Mouse (Mus musculus): ENCODE data around the gene Prss35.

The Prss35 gene

DNA sequence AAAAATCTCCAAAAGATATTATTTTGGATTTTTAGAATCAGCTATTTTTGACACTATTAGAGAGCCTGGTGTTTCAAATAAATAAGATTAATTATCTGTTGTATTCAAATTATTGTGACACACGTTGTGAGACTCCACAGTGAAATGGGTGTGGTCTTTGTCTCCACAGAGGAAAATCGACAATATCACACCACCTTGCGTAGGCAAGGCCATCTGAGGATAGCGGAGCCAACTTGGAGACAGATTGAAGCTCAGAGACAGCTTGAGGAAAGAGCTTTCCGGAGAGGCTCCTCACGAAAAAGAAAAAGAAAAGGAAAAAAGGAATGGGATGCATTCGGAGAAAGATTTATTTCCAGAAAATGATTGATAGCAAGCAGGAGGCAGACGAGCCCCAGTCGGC, 8.7 kb upstream of the Prss35 start:
- no peak for DNase-seq

DNA sequence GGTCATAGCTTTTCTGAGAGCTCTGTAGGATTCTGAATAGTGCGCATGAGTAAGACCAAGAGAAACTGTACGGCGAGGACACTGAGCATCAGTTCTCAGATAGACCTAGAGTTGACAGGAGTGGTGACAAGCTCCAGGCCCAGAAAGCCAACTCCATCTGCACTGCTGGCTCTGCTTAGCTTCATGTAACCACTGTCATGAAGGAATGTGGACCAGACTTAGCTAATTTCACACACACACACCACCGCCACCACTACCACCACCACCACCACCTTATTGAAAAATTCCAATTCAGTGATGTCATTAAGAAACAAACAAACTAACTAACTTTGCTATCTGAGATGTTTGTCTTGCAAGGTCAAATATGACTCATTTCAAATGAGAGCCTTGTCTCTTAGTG, 6.5 kb upstream of the Prss35 start:
- DNase-seq, result no peak

DNA sequence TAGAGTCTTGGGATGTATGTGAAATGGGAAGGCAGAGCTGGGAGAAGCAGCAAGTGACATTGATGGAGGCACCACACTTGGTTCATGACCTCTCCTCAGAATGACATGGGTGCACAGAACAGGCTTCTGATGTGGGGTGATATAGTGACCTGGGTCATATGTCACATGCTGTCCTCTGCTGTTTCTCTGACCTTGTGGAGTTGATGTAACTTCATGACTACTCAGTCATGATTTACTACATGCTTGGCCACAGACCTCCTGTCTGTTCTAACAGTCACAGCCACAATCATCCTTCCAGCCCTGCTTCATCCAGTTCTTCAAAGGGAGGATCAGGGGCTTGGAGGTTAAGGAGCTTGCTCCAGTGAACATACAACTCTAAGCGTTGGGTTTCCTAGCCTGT, 5.4 kb upstream of the Prss35 start:
- DNase-seq, result no peak

DNA sequence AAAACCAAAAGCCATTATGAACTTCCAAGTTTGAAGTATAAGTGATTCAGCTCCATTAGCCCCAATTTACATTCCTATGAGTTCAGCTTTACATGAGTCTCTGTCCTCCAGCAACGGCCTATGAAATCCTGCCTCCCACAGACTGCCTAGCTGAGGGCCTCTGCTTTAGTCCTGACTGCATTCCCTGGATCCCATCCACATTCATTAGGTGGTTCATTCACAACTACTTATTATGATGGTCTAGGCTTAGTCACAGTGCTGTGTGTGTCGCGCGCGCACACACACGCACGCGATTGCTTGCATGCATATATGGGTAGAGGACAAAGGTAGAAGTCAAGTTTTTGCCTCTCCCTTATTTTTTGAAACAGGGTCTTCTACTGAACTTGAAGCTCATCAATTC, 4.6 kb upstream of the Prss35 start:
- DNase-seq, result no peak

DNA sequence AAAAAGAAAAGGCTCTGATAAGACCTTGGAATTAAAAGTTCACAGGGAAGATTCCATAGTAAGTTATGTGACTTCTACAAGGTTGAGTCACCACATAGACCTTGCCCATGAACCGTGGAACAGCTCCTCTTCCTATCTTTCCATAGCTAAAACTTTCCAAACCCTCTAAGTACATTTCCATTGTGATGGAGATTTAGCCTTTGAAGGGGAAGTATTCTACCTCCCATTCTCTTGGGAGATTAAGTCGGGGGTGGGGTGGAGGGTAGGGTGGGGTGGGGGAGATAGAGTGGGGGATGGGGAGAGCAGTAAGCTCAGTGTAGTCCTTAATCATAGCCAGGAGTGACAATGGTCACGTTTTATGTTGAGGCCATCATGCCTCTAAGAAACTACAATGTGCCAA, 3.5 kb upstream of the Prss35 start:
- no peak for DNase-seq

DNA sequence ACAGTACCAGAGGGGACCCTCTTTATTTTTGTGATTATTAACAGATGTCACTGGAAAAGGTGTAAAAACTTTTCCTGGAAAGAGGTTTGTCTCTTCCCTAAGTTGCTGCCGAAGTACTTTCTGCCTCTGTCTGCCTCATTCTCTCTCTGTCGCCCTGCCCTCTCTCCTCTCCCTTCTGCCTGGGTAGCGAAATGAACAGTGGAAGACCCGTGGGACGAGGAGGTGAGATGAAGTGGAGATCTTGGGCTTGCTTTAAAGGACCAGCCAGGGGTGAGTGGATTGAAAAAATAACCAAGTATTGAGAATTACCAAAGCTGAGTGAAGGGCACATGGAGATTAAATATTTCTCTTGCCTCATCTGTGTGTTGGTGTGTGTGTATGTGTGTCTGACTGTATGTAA, 592 bp downstream of the Prss35 start:
- no peak for DNase-seq

DNA sequence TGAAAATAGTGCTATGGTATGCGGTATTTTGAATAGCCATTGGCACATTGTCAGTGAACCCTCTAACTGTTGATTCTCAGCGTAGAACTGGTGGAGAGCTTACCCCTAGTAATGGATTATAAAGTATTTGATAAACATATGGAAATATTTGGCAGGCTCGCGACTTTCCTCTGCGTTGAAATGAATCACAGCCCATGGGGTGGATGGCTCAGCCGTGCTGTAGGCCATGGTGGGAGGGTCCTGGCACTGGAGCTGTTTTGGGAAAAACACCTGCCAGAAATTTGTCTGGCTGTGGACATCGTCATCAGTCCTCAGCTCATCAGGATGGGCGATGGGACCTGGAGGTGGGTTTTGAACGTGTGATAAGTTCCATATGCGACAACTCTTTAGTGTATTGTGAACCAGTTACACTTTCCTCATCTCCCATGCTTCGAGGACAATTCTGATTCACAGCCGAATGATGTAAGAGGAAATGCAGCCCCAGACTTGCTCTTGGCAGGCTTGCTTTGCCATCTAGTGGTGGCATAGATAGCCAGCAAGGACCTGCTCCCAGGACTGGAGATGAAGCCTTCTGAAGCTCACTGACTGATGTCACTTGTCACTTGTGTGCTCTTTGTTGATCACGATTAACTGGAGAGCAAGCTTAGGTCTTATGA, 2.6 kb downstream of the Prss35 start:
- peak; percentile 62 for DNase-seq

DNA sequence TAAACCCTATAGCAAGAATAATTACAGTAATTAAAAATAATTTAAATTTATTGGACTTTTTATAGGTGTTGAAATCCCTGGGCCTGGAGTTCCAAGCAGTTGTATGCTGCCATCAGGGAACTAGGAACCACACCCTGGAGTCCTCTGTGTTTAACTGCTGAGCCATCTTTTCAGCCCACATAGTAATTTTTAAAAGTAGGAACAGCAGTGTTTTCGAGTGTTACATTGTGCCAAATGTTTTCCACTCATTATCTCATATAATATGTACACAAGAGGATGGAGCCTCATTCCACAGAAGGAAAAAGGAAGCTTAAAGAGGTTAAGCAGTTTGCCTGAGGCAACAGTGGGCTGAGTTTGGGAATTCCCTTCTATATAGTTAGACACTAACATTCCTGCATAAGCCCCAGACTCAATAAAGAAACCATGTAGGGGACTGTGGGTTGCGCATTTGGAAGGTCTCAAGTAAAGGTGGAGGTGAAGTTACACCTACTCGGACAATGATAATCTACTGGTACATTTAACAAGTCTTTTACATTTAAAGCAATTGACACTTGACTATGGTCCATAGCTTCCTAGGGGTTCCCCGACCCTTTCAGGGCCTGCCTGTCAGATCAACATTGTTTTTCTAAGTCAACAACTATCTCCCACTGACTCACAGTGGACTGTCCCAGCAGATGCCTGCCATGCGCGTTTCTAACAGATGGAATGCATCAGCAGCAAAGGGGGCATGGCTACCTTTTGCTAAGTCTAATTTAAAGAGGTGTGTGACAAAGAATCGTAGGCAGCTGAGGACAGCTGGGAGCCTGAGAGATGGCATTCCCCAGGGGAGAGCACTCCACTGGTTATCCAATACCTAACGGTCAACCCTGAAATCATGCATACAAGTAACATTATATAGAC, 19.3 kb downstream of the Prss35 start:
- DNase-seq, result no peak

DNA sequence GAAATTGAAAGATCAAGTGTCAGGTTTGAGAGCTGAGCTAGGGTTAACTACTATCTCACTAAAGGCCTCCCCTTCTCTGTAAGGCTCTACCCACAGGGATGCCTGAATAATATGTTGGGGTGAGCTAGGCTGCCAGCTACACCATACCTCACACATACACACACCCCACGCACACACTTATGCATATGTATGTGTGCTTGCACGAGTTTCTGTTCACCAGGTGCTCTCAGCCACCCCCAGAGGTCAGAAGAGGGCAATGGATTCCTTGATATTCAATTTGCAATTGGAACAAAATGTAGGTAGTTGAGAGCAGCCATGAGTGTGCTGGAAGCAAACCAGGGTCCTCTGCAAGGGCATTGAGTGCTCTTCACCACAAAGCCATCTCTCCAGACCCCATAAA, 20.6 kb downstream of the Prss35 start:
- no peak for DNase-seq

DNA sequence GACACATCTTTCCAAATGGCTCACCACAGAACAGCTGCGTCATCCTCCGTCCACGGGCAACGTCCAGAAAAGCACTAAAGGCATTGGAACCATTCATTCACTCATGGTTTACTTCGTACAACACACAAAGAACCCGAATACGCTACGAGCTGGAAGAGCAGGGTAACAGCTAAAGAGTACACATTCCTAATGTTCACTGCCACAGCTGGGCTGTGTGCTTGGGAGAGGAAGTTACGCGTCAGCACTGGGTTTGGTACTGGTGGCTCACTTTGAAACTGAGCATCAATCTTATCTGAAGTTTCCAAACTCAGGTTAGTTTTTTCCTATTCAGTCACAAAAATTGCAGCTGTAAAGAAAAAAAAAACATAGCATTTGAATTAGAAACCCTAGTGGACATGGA, 23.5 kb downstream of the Prss35 start:
- DNase-seq, result no peak

DNA sequence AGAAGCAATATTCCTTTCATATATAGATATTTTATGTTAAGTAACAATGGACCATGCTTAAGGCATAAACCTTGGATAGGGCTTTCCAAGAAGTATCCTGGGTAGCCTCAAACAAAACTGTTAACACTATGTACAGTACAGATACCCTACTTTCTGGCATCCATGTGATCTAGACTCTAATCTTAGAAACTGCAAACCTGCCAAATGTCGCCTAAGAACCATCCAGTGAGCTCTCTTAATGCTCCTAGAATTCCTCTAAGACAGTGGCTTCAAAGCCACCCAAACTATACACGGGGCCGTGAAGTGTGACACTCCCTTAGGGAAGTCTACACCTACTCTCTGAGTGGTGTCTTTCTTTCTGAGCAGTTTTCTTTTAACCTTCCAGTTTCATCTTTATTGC, 29.4 kb downstream of the Prss35 start:
- DNase-seq, result no peak

DNA sequence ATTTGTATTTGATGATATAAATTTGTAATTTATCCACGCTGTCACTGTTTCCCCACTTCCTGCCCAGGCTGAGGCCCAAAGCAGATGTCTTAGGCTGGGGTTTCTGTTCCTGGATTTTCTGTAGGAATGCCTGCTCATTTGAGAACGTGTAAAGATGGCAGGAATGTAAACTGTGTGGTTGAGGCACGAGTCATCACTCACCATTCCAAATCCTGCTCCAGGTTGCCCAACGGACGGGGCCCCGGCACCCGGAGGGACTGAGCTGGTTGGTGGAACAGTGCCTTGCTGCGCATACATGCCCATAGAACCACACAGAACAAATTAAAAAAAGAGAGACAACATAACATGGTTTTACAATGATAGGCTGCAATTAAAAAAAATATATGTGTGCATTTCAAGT, 30.5 kb downstream of the Prss35 start:
- DNase-seq, result no peak

DNA sequence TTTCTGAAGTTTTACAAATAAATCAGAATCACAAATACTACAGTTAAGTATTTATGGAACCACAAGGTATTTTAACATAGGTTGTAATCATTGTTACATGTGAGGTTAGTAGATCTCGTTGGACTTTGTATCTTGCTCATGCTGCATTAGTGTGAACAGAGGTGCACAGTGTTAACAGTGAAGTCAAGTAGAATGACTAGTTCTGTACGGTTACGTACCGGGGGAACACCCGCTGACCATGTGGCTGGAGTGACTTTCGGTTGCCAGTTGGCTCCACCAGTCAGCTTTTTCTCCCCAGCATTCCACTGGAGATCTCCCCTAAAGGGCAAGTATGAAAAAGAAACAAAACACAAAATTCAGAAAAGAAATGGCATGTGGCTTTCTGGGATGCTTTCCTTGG, 31.9 kb downstream of the Prss35 start:
- no peak for DNase-seq

DNA sequence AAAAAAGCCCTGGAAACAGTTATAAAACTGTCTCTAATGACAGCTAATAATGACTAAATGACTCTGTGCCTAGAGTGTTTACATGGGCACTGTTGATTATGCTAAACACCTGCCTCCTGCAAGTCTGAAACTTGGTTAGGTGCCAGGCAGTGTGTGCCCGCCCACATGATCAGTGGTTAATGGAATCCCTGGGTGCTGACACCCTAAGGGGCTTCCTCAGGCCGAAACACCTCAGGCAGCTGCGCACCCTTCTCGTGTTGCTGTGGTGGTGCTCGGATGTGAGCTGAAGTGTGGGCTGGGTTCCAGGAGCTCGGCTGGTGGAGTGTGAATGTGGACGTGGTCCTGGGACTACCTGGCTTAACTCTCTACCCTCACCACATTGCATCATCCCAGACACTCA, 33.9 kb downstream of the Prss35 start:
- no peak for DNase-seq

DNA sequence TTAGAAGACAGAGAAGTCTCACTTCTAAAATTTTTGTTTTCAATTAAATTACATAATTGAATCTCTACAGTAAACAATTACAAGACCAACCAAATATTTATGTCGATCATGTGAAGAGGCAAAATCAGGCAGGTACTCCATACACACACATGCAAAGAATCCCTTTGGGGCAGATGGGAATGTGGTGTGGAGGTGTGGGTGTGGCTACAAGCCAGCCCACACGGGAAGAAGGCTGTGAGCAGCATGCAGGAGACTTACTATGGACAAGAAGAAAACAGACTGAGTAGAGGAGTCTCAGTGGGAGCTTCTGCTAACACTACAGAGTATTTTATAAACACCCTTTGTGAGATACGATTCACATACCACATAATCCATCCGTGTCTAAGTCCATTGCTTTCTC, 34.8 kb downstream of the Prss35 start:
- no peak for DNase-seq

DNA sequence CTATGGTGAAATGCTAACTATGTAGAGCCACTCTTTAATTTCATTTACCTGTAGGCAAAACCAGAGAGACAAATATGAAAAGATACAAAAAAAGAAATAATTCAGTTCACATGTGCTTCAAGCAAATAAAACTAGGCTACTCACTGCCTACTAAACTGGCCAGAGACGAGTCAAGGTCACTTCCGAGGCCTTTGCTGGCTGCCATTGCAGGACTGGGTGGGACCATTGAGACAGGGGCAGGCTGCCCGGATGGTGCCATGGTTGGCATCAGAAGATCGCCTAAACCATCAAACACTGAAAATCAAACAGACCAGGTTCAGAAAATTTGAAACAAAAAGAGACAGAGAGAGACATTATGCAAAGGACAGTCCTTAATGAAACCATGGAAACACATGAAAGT, 38.0 kb downstream of the Prss35 start:
- no peak for DNase-seq

DNA sequence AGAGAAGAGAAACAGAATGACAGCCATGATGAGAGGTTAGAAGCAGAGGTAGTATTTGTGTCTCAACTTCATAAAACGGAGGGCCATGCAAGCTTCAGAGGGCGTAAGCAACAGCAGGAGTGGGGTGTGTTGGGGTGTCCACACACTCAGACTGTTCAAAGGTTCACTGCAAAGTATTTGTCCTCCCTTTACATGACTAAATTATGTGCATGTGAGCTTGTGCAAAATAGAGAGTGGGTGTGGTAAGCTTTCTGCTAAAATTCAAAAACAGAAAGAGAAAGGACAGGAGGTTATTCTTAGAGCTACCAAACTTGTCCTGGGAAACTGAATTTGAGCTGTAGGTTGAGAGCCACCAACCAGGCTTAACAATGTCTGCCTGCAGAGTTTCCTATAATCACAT, 39.4 kb downstream of the Prss35 start:
- no peak for DNase-seq

DNA sequence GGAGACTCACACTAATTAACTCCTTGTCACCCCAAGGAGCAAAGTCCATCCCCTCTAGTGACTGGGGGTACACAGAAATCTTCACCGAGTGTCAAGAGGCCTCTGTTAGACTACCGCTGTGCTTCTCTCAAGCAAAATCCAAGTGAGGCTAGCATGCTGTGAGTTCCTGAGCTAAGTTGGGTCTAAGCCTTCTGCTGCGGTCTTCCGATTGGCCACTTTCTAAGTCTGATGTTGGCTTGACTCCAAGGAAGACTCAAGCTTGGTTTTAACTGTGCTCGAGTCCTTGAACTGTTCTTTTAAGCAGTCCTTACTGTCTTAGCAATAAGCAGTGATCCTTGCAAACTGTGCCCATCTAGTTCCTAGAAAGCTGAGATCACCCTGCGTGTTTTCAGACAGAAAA, 45.7 kb downstream of the Prss35 start:
- DNase-seq, result no peak

DNA sequence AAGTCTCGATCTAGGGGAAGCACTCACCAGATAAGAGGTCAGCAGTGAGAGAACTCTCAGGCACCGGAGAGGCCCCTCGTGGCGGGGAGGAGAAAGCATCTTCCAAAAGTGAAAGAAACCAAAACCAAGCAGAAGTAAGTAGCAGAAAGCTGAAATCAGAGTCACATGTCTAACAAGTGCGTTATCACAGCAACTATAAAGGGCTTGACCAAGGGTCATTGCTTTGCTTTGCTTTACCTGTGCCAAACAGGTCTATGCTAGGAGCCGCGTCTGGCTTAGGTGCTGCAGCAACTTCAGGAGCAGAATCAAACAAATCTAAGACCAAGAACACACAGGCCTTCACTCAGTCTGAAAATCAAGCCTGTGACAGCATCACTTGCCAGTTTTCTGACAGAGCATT, 48.5 kb downstream of the Prss35 start:
- no peak for DNase-seq

DNA sequence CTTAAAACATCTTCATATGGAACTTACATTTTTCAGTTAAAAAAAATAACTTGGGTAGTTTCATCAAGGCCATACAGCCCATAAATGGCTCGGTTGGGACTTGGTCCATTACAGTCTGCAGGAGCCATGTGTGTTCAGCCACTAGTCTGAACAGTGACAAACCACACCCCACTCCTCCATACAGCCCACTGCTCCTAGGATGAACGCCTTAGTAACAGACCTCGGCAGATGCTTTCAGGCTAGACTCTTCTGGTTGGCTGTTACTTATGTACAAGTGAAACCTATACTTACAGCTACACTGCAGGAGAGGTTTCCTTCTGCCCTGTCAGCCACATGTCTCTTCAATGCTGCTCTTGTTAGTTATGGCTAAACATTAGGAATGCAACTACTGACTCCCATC, 51.8 kb downstream of the Prss35 start:
- DNase-seq, result no peak

DNA sequence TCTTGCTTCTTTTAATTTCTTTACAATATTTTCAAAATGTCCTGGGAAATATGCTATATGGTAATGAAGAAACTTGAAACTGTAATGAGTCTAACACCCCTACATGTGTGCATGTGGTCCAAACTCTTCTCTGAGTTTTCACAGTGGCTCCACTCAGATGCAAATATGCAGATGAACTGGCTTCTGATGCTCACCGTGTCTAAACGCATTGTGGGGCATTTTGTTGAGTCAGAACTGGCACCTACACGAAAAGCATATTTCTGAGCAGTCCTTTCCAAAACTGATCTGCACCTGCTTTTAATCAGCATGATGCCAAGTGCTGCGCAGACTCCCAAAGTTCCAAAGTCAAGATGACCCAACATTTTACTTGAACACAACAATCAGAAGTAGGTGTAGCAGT, 54.1 kb downstream of the Prss35 start:
- DNase-seq, result no peak

DNA sequence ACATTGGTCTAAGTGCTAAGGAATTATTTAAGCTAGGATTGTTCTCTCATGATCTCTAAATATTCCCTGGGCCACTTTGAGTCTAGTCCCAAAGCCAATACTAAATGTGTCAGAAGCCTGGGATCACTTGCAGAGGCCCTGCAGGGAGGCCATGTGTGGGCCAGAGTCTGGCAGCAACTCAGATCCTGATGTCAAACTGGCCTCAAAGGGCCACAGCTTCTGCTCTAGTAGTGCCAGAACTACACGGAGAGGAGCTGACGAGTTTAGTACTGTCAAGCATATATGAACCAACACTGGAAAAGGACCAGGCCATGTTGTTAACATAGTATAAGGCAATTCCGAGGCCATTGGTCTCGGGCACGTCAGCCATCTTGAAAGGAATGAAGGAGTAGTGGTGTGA, 54.7 kb downstream of the Prss35 start:
- DNase-seq, result peak; percentile 62

DNA sequence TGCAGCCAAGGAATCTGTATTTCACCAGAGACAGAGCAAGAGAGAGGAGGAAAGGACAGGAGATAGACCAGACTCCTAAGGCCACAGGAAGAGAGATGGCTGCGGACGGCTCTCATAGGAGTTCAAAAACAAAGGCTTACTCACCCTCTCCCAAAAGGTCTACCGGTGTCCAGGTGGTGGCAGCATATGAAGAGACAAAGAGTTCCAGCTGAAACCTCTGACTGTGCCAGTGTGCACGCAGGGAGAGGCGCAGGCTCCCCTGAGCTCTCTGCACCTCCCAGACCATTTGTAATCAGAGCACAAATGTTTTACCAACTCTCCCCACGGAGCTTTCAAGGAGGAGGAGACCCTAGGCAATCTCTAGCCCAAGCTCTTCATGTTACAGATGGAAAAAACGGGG, 55.2 kb downstream of the Prss35 start:
- DNase-seq, result peak; percentile 53

DNA sequence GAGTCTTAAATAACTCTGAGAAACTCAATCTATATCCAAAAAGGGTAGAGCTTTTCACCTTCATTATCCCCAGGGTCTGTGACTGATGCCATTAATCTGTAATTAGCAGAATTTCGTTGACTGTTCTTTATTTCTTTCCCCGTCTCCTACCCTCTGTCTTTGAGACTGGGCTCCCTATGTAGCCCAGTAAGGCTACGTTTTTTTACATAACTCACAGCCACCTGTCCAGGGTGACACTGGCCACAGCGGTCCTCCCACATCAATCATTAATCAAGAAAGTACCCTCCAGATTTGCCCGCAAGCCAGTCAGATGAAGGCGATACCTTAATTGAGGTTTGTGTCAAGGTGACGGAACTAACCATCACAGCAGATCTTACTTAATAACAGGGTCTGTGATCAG, 55.6 kb downstream of the Prss35 start:
- DNase-seq, result no peak
